Mouse (Mus musculus) forebrain, embryonic 11.5 days (tissue): ENCODE data around the gene Sdhc. TPM values are rescaled to one million over a fixed set of nuclear protein-coding genes. Genes with fewer than 3 reads are reported as not detected.

Experiments
- ATAC-seq: fragments of 200-750 bp; cut with Nextera tagmentation; replicated peaks from 2 replicates; pipeline ENCODE4 v1.8.0; 2017; ENCODE audit warnings: moderate TSS enrichment; ENCODE audit not compliant: low FRiP score
- DNase-seq: peaks from one replicate; pipeline ENCODE4 v3.0.0-alpha.2; 2017; ENCODE audit warnings: low spot score
- H3K27ac ChIP-seq: fragments of 300-500 bp; sonication (generic); 2 replicates; pipeline ENCODE4 v1.5.1; 2014; ENCODE audit warnings: low read depth, low read length
- H3K27me3 ChIP-seq: fragments of 300-500 bp; sonication (generic); 2 replicates; pipeline ENCODE4 v1.6.1; 2014; ENCODE audit warnings: mild to moderate bottlenecking, low read length, mixed read lengths; ENCODE audit not compliant: control insufficient read depth, insufficient read depth
- H3K36me3 ChIP-seq: fragments of 300-500 bp; sonication (generic); 2 replicates; pipeline ENCODE4 v1.6.1; 2014; ENCODE audit warnings: mild to moderate bottlenecking, low read length, moderate library complexity, mixed read lengths; ENCODE audit not compliant: control insufficient read depth, insufficient read depth
- H3K4me1 ChIP-seq: fragments of 300-500 bp; sonication (generic); replicated peaks from 2 replicates; pipeline ENCODE4 v1.6.1; 2014; ENCODE audit warnings: low read length, mixed read lengths; ENCODE audit not compliant: control insufficient read depth, insufficient read depth
- H3K4me2 ChIP-seq: fragments of 300-500 bp; sonication (generic); 2 replicates; pipeline ENCODE4 v1.6.1; 2014; ENCODE audit warnings: low read depth, mild to moderate bottlenecking, low read length, moderate library complexity, mixed read lengths; ENCODE audit not compliant: severe bottlenecking
- H3K4me3 ChIP-seq: fragments of 300-500 bp; sonication (generic); 2 replicates; pipeline ENCODE4 v1.5.1; 2014; ENCODE audit warnings: low read depth, low read length
- H3K9ac ChIP-seq: fragments of 300-500 bp; sonication (generic); 2 replicates; pipeline ENCODE4 v1.6.1; 2014; ENCODE audit warnings: low read length
- H3K9me3 ChIP-seq: fragments of 300-500 bp; sonication (generic); 2 replicates; pipeline ENCODE4 v1.6.1; 2016; ENCODE audit warnings: low read length, mixed read lengths; ENCODE audit not compliant: control insufficient read depth
- WGBS: fragments of 180-500 bp; shearing (Covaris S2); extraction: QIAGEN DNeasy Blood & Tissue Kit; methylation state at CpG from one replicate; pipeline ENCODE4 v1.1.7; 2014; 5-methylcytosine and 5-hydroxymethylcytosine counted together
- polyA plus RNA-seq: library from polyadenylated mRNA; unstranded; fragments of >200 nt; fragmentation: Nextera tagmentation; extraction: Ambion mirVana; gene quantifications from 2 replicates; pipeline ENCODE4 v1.2.1, GENCODE M21; 2014

The Sdhc gene
- polyA plus RNA-seq, 1 experiment from 2014 or later, result 272 TPM

- Histone ChIP-seq H3K27me3 (no peaks in the 10 kb centered on the region), H3K36me3 (no peaks in the 10 kb centered on the region), H3K4me2 (no peak overlapping the region), H3K27ac (no peak overlapping the region), H3K4me1 (no peaks in the 10 kb centered on the region), H3K4me3 (no peak overlapping the region), H3K9me3 (no peaks in the 10 kb centered on the region), H3K9ac (no peak overlapping the region)
- ATAC-seq, result no peak
- 75% methylated on average over 4 of the region's 4 CpGs for WGBS
- no peak for DNase-seq
Measured at GRCm38 (mm10) chr1:171116280-171116679, 34.1 kb downstream of the Sdhc start.

GRCm38 (mm10) chr1:171113873-171114299 lies 36.5 kb downstream of the Sdhc start, which contains the start of gene Cfap126:
Gene Cfap126, plus strand, starts transcription at chr1:171113918.
- Histone ChIP-seq H3K36me3 (no peaks in the 10 kb centered on the region), H3K4me1 (0 out of 2 replicates have a peak, but pooled peaks cover 2% of the 10 kb centered on the region), H3K27me3 (no peaks in the 10 kb centered on the region), H3K9me3 (no peaks in the 10 kb centered on the region), H3K4me2 (peak within 1 kb of the TSS; percentile 65), H3K27ac (no peak within 1 kb of the TSS; the same call in 1 of the 2 replicates), H3K4me3 (peak within 1 kb of the TSS; percentile 40), H3K9ac (peak within 1 kb of the TSS; percentile 71)
- peak; percentile 55 for ATAC-seq
- peak; percentile 83 for DNase-seq
- WGBS, result under 1% methylated on average over 24 of the region's 24 CpGs

GRCm38 (mm10) chr1:171112986-171113385 lies 37.4 kb downstream of the Sdhc start:
- no peak for ATAC-seq

GRCm38 (mm10) chr1:171111781-171112575 lies 38.4 kb downstream of the Sdhc start:
- 0 out of 2 replicates have a peak, but pooled peaks have one; percentile 8 for ATAC-seq
- Histone ChIP-seq H3K4me1 (0 out of 2 replicates have a peak, but pooled peaks cover 2% of the 10 kb centered on the region), H3K9me3 (no peaks in the 10 kb centered on the region), H3K4me2 (peak overlapping the region; percentile 56), H3K36me3 (no peaks in the 10 kb centered on the region), H3K4me3 (peak overlapping the region; percentile 45), H3K27ac (peak overlapping the region; percentile 33; the same call in 1 of the 2 replicates), H3K27me3 (no peaks in the 10 kb centered on the region), H3K9ac (peak overlapping the region; percentile 48)
- peak; percentile 75 for DNase-seq
- WGBS, result 3% methylated on average over 15 of the region's 15 CpGs

More at GRCm38 (mm10) chr1:171112986-171113385, 37.4 kb downstream of the Sdhc start:
- no peak overlapping the region for H3K27ac ChIP-seq
- H3K9ac ChIP-seq, result no peak overlapping the region
- H3K4me3 ChIP-seq, result no peak overlapping the region
- H3K36me3 ChIP-seq, result no peaks in the 10 kb centered on the region
- H3K27me3 ChIP-seq, result no peaks in the 10 kb centered on the region
- no peak overlapping the region for H3K4me2 ChIP-seq
- 83% methylated on average over 4 of the region's 4 CpGs for WGBS
- 0 out of 2 replicates have a peak, but pooled peaks cover 2% of the 10 kb centered on the region for H3K4me1 ChIP-seq
- DNase-seq, result no peak
- H3K9me3 ChIP-seq, result no peaks in the 10 kb centered on the region

- ATAC-seq (peak; percentile 89), DNase-seq (peak; percentile 97)
- WGBS, result under 1% methylated on average over 38 of the region's 38 CpGs
- H3K4me1 ChIP-seq, result 0 out of 2 replicates have a peak, but pooled peaks cover 2% of the 10 kb centered on the region
- H3K9ac ChIP-seq, result peak overlapping the region; percentile 65
- H3K9me3 ChIP-seq, result no peaks in the 10 kb centered on the region
- no peaks in the 10 kb centered on the region for H3K36me3 ChIP-seq
- H3K27me3 ChIP-seq, result no peaks in the 10 kb centered on the region
- H3K27ac ChIP-seq, result peak overlapping the region; percentile 33; the same call in 1 of the 2 replicates
- H3K4me2 ChIP-seq, result peak overlapping the region; percentile 56
- H3K4me3 ChIP-seq, result peak overlapping the region; percentile 45
Measured at GRCm38 (mm10) chr1:171111020-171111780, 39.2 kb downstream of the Sdhc start.

GRCm38 (mm10) chr1:171110659-171111019 lies 39.8 kb downstream of the Sdhc start:
- peak; percentile 49 for ATAC-seq
- peak; percentile 74 for DNase-seq

GRCm38 (mm10) chr1:171109620-171110019 lies 40.8 kb downstream of the Sdhc start:
- Histone ChIP-seq H3K9me3 (no peaks in the 10 kb centered on the region), H3K27me3 (no peaks in the 10 kb centered on the region), H3K4me2 (no peak overlapping the region), H3K36me3 (no peaks in the 10 kb centered on the region), H3K4me1 (0 out of 2 replicates have a peak, but pooled peaks cover 2% of the 10 kb centered on the region), H3K27ac (no peak overlapping the region), H3K4me3 (no peak overlapping the region), H3K9ac (no peak overlapping the region)
- WGBS, result 43% methylated on average over 9 of the region's 9 CpGs
- no peak for DNase-seq
- no peak for ATAC-seq

More at GRCm38 (mm10) chr1:171110659-171111019, 39.8 kb downstream of the Sdhc start:
- H3K4me1 ChIP-seq, result 0 out of 2 replicates have a peak, but pooled peaks cover 2% of the 10 kb centered on the region
- H3K9me3 ChIP-seq, result no peaks in the 10 kb centered on the region
- H3K27ac ChIP-seq, result peak overlapping the region; percentile 47; the same call in 1 of the 2 replicates
- H3K36me3 ChIP-seq, result no peaks in the 10 kb centered on the region
- peak overlapping the region; percentile 45 for H3K4me3 ChIP-seq
- no peaks in the 10 kb centered on the region for H3K27me3 ChIP-seq
- H3K9ac ChIP-seq, result peak overlapping the region; percentile 65
- 8% methylated on average over 15 of the region's 15 CpGs for WGBS
- H3K4me2 ChIP-seq, result peak overlapping the region; percentile 43

- ATAC-seq (no peak), DNase-seq (no peak)
- H3K4me2 ChIP-seq, result no peak overlapping the region
- no peaks in the 10 kb centered on the region for H3K36me3 ChIP-seq
- H3K9me3 ChIP-seq, result no peaks in the 10 kb centered on the region
- no peaks in the 10 kb centered on the region; the same call in 1 of the 2 replicates for H3K4me1 ChIP-seq
- no peak overlapping the region for H3K4me3 ChIP-seq
- no peak overlapping the region for H3K27ac ChIP-seq
- no peak overlapping the region for H3K9ac ChIP-seq
- WGBS, result 68% methylated on average over 6 of the region's 6 CpGs
- H3K27me3 ChIP-seq, result no peaks in the 10 kb centered on the region
Measured at GRCm38 (mm10) chr1:171105226-171105625, 45.2 kb downstream of the Sdhc start.
